In genomic region chr9:22307920-22308262, GRCm38 (mm10) we compare ENCODE assay signal across 8 mouse cellular contexts. TPM values are rescaled to one million over a fixed set of nuclear protein-coding genes. Genes with fewer than 3 reads are reported as not detected.
A peak's percentile ranks its signal among the peaks of the same experiment; 100 is the strongest.
DNase-seq lines count a peak whose midpoint lies in the region; ATAC-seq and TF ChIP-seq lines count a peak whose summit lies in the region.
"Not testable (repeated sequence)": the region's sequence is repeated elsewhere in the genome, so short reads cannot be mapped to it uniquely, and the experiment has no call there.

No protein-coding gene starts in this region.

- H3K4me2 ChIP-seq in forebrain, embryonic 11.5 days (ENCODE audit: low read depth, low read length, severe bottlenecking) = peak overlapping the region; percentile 87; the same call in 1 of the 2 replicates
- peak overlapping the region; percentile 90 for H3K4me2 ChIP-seq in heart, embryonic 14.5 days (ENCODE audit: low read length)
- H3K4me2 ChIP-seq in intestine, embryonic 14.5 days (ENCODE audit: low read length) = peak overlapping the region; percentile 54
- peak overlapping the region; percentile 71 for H3K4me2 ChIP-seq in limb, embryonic 12.5 days
- H3K4me2 ChIP-seq in lung, embryonic 14.5 days = peak overlapping the region; percentile 62
- peak overlapping the region; percentile 49 for H3K4me2 ChIP-seq in midbrain, embryonic 16.5 days (ENCODE audit: low read length)
- H3K4me2 ChIP-seq in stomach, embryonic 16.5 days (ENCODE audit: low read depth, low read length) = peak overlapping the region; percentile 90

- ATAC-seq in forebrain, embryonic 11.5 days (replicated peaks; ENCODE audit: low FRiP score); heart, embryonic 14.5 days (ENCODE audit: insufficient number of reproducible peaks, insufficient read depth, low FRiP score, low read depth); intestine, embryonic 14.5 days (replicated peaks; ENCODE audit: low FRiP score, low TSS enrichment, low read depth); limb, embryonic 12.5 days (ENCODE audit: insufficient number of reproducible peaks, insufficient read depth, low FRiP score, low TSS enrichment, low read depth); lung, embryonic 14.5 days (ENCODE audit: insufficient read depth); midbrain, embryonic 16.5 days; stomach, embryonic 16.5 days (ENCODE audit: insufficient read depth, low FRiP score): not testable (repeated sequence)

- H3K27me3 ChIP-seq in forebrain, embryonic 11.5 days (ENCODE audit: control insufficient read depth, insufficient read depth, low read length); heart, embryonic 14.5 days (ENCODE audit: control insufficient read depth, insufficient read depth, low read length); intestine, embryonic 14.5 days (replicated peaks; ENCODE audit: control insufficient read depth, insufficient read depth, low read length); limb, embryonic 12.5 days; lung, embryonic 14.5 days (ENCODE audit: insufficient read depth, low read length); midbrain, embryonic 16.5 days (ENCODE audit: control insufficient read depth, insufficient read depth, low read depth, low read length); stomach, embryonic 16.5 days (ENCODE audit: control insufficient read depth, insufficient read depth, low read length): not testable (repeated sequence)

- H3K36me3 ChIP-seq in forebrain, embryonic 11.5 days (ENCODE audit: control insufficient read depth, insufficient read depth, low read length) = not testable (repeated sequence)
- H3K36me3 ChIP-seq in heart, embryonic 14.5 days (ENCODE audit: control insufficient read depth, insufficient read depth, low read length) = peaks cover 24% of the 10 kb centered on the region
- peaks cover 25% of the 10 kb centered on the region for H3K36me3 ChIP-seq in intestine, embryonic 14.5 days (ENCODE audit: control insufficient read depth, insufficient read depth, low read length)
- peaks cover 25% of the 10 kb centered on the region for H3K36me3 ChIP-seq in limb, embryonic 12.5 days
- peaks cover 22% of the 10 kb centered on the region for H3K36me3 ChIP-seq in lung, embryonic 14.5 days (ENCODE audit: insufficient read depth)
- H3K36me3 ChIP-seq in midbrain, embryonic 16.5 days (ENCODE audit: control insufficient read depth, insufficient read depth, low read length) = peaks cover 18% of the 10 kb centered on the region
- peaks cover 17% of the 10 kb centered on the region; the same call in 1 of the 2 replicates for H3K36me3 ChIP-seq in stomach, embryonic 16.5 days (ENCODE audit: control insufficient read depth, insufficient read depth, low read length)

- DNase-seq in forebrain, embryonic 11.5 days (ENCODE audit: low spot score); intestine, embryonic 14.5 days (ENCODE audit: low spot score); lung, embryonic 14.5 days: not testable (repeated sequence)

- H3K4me3 ChIP-seq in brown adipose tissue, adult 24 weeks (ENCODE audit: insufficient read depth, low read depth, low read length) = peak overlapping the region; percentile 90
- H3K4me3 ChIP-seq in forebrain, embryonic 11.5 days (ENCODE audit: low read depth, low read length) = peak overlapping the region; percentile 93
- peak overlapping the region; percentile 69 to 86 for H3K4me3 ChIP-seq in heart, embryonic 14.5 days (ENCODE audit: control insufficient read depth in 1 of 2, insufficient read depth in 1 of 2, low read depth in 1 of 2, low read length in 2 of 2)
- H3K4me3 ChIP-seq in intestine, embryonic 14.5 days (ENCODE audit: low read depth, low read length) = peak overlapping the region; percentile 60
- peak overlapping the region; percentile 93 for H3K4me3 ChIP-seq in limb, embryonic 12.5 days (replicated peaks)
- peak overlapping the region; percentile 86 for H3K4me3 ChIP-seq in lung, embryonic 14.5 days (ENCODE audit: low read depth, low read length)
- peak overlapping the region; percentile 88 for H3K4me3 ChIP-seq in midbrain, embryonic 16.5 days (ENCODE audit: low read depth, low read length)
- H3K4me3 ChIP-seq in stomach, embryonic 16.5 days (replicated peaks; ENCODE audit: low read length) = peak overlapping the region; percentile 79

- not testable (repeated sequence) for H3K4me1 ChIP-seq in brown adipose tissue, adult 24 weeks (ENCODE audit: control insufficient read depth, insufficient read depth, insufficient read length, low read length); forebrain, embryonic 11.5 days (replicated peaks; ENCODE audit: control insufficient read depth, insufficient read depth, low read length); heart, embryonic 14.5 days (ENCODE audit: control insufficient read depth in 2 of 2, insufficient read depth in 2 of 2, low read length in 2 of 2); intestine, embryonic 14.5 days (replicated peaks; ENCODE audit: control insufficient read depth, insufficient read depth, low read length); lung, embryonic 14.5 days (ENCODE audit: insufficient read depth); midbrain, embryonic 16.5 days (ENCODE audit: control insufficient read depth, insufficient read depth, low read length); stomach, embryonic 16.5 days (ENCODE audit: control insufficient read depth, insufficient read depth, low read length)
- H3K4me1 ChIP-seq in limb, embryonic 12.5 days (replicated peaks) = peaks cover 11% of the 10 kb centered on the region

- not testable (repeated sequence) for H3K27ac ChIP-seq in brown adipose tissue, adult 24 weeks (replicated peaks; ENCODE audit: low read depth, low read length); forebrain, embryonic 11.5 days (ENCODE audit: low read depth, low read length); lung, embryonic 14.5 days (ENCODE audit: low read depth)
- H3K27ac ChIP-seq in heart, embryonic 14.5 days (replicated peaks in 1 of 2; ENCODE audit: control insufficient read depth in 1 of 2, insufficient read depth in 1 of 2, low read depth in 2 of 2, low read length in 2 of 2) = peak overlapping the region in 1 of 2 experiments; percentile 11; a peak in 1 of 4 replicates
- H3K27ac ChIP-seq in intestine, embryonic 14.5 days (ENCODE audit: low read depth) = peak overlapping the region; percentile 54; the same call in 1 of the 2 replicates
- H3K27ac ChIP-seq in limb, embryonic 12.5 days = peak overlapping the region; percentile 72; the same call in 1 of the 2 replicates
- H3K27ac ChIP-seq in midbrain, embryonic 16.5 days (ENCODE audit: low read length) = peak overlapping the region; percentile 93
- peak overlapping the region; percentile 43; the same call in 1 of the 2 replicates for H3K27ac ChIP-seq in stomach, embryonic 16.5 days (ENCODE audit: low read length)

- WGBS in forebrain, embryonic 11.5 days = 15% methylated on average over 9 of the region's 9 CpGs
- WGBS in heart, embryonic 14.5 days = 9% methylated on average over 9 of the region's 9 CpGs
- WGBS in intestine, embryonic 14.5 days = 18% methylated on average over 9 of the region's 9 CpGs
- 12% methylated on average over 9 of the region's 9 CpGs for WGBS in limb, embryonic 12.5 days
- 13% methylated on average over 9 of the region's 9 CpGs for WGBS in lung, embryonic 14.5 days
- WGBS in midbrain, embryonic 16.5 days = 10% methylated on average over 9 of the region's 9 CpGs
- 14% methylated on average over 9 of the region's 9 CpGs for WGBS in stomach, embryonic 16.5 days

- H3K9ac ChIP-seq in forebrain, embryonic 11.5 days (ENCODE audit: low read length) = peak overlapping the region; percentile 99
- peak overlapping the region; percentile 93 for H3K9ac ChIP-seq in heart, embryonic 14.5 days (ENCODE audit: low read length)
- peak overlapping the region; percentile 87 for H3K9ac ChIP-seq in intestine, embryonic 14.5 days (ENCODE audit: low read length)
- H3K9ac ChIP-seq in limb, embryonic 12.5 days (replicated peaks) = not testable (repeated sequence)
- peak overlapping the region; percentile 96 for H3K9ac ChIP-seq in lung, embryonic 14.5 days
- H3K9ac ChIP-seq in midbrain, embryonic 16.5 days (ENCODE audit: low read depth, low read length) = peak overlapping the region; percentile 99
- peak overlapping the region; percentile 92 for H3K9ac ChIP-seq in stomach, embryonic 16.5 days (ENCODE audit: low read length)

- not testable (repeated sequence) for TF ChIP-seq CTCF in lung, embryonic 14.5 days (IDR thresholded peaks at IDR 0.05; ENCODE audit: low read depth)

- not testable (repeated sequence) for H3K9me3 ChIP-seq in forebrain, embryonic 11.5 days (ENCODE audit: control insufficient read depth, low read length); intestine, embryonic 14.5 days (ENCODE audit: control insufficient read depth, low read length); lung, embryonic 14.5 days (ENCODE audit: low read depth, low read length); midbrain, embryonic 16.5 days (replicated peaks; ENCODE audit: control insufficient read depth, low read length, poor library complexity, severe bottlenecking)
- H3K9me3 ChIP-seq in heart, embryonic 14.5 days (ENCODE audit: control insufficient read depth, low read length) = peaks cover 14% of the 10 kb centered on the region; the same call in 1 of the 2 replicates
- peaks cover 20% of the 10 kb centered on the region for H3K9me3 ChIP-seq in limb, embryonic 12.5 days
- H3K9me3 ChIP-seq in stomach, embryonic 16.5 days (replicated peaks; ENCODE audit: control insufficient read depth, low read length) = peaks cover 12% of the 10 kb centered on the region; the same call in 1 of the 2 replicates

RNA-seq across cellular contexts. Expression of gene Zfp810, which starts 0.4 kb away (rescaled TPM):
- 2.5 and 6.3 TPM in 2 replicates for polyA plus RNA-seq in brown adipose tissue, adult 24 weeks (2012; ENCODE audit: insufficient read depth, insufficient read length, missing spikeins)
- polyA plus RNA-seq in forebrain, embryonic 11.5 days (2014; fragmentation: Nextera tagmentation; extraction: Ambion mirVana) = 30.2 and 33.4 TPM in 2 replicates
- polyA plus RNA-seq in heart, embryonic 14.5 days (2014; fragmentation: Nextera tagmentation; extraction: Ambion mirVana) = 16.4 and 16.7 TPM in 2 replicates
- 19.0 and 19.4 TPM in 2 replicates for polyA plus RNA-seq in intestine, embryonic 14.5 days (2014; fragmentation: Nextera tagmentation; extraction: Ambion mirVana)
- polyA plus RNA-seq in limb, embryonic 12.5 days (2016; fragmentation: Nextera tagmentation; extraction: Ambion mirVana) = 36.6 and 36.9 TPM in 2 replicates
- polyA plus RNA-seq in lung, embryonic 14.5 days (2014; fragmentation: Nextera tagmentation; extraction: Ambion mirVana) = 21.0 and 23.7 TPM in 2 replicates
- 32.5 and 32.7 TPM in 2 replicates for polyA plus RNA-seq in midbrain, embryonic 16.5 days (2015; fragmentation: Nextera tagmentation; extraction: Ambion mirVana)
- 13.6 and 15.2 TPM in 2 replicates for polyA plus RNA-seq in stomach, embryonic 16.5 days (2015; fragmentation: Nextera tagmentation; extraction: Ambion mirVana)

RNA-seq across cellular contexts. Expression of gene Zfp599, which starts 48.2 kb away (rescaled TPM):
- not detected in 2 replicates for polyA plus RNA-seq in brown adipose tissue, adult 24 weeks (2012; ENCODE audit: insufficient read depth, insufficient read length, missing spikeins)
- 8.8 and 8.9 TPM in 2 replicates for polyA plus RNA-seq in forebrain, embryonic 11.5 days (2014; fragmentation: Nextera tagmentation; extraction: Ambion mirVana)
- polyA plus RNA-seq in heart, embryonic 14.5 days (2014; fragmentation: Nextera tagmentation; extraction: Ambion mirVana) = 4.0 and 4.9 TPM in 2 replicates
- 5.8 and 5.9 TPM in 2 replicates for polyA plus RNA-seq in intestine, embryonic 14.5 days (2014; fragmentation: Nextera tagmentation; extraction: Ambion mirVana)
- polyA plus RNA-seq in limb, embryonic 12.5 days (2016; fragmentation: Nextera tagmentation; extraction: Ambion mirVana) = 10.2 and 11.5 TPM in 2 replicates
- polyA plus RNA-seq in lung, embryonic 14.5 days (2014; fragmentation: Nextera tagmentation; extraction: Ambion mirVana) = 6.6 and 6.8 TPM in 2 replicates
- 11.9 and 12.0 TPM in 2 replicates for polyA plus RNA-seq in midbrain, embryonic 16.5 days (2015; fragmentation: Nextera tagmentation; extraction: Ambion mirVana)
- 2.7 and 3.3 TPM in 2 replicates for polyA plus RNA-seq in stomach, embryonic 16.5 days (2015; fragmentation: Nextera tagmentation; extraction: Ambion mirVana)
